Mouse (Mus musculus) erythroid progenitor cell, adult 5-6 weeks (primary cell): Measurements from ENCODE around the gene Tfap4. TPM values are rescaled to one million over a fixed set of nuclear protein-coding genes. Genes with fewer than 3 reads are reported as not detected.

ENCODE experiments used
- ATAC-seq: replicated peaks from 2 replicates; pipeline ENCODE4 v1.8.0; 2016; ENCODE audit warnings: moderate number of reproducible peaks, mild to moderate bottlenecking, moderate TSS enrichment, inconsistent platforms; ENCODE audit not compliant: poor library complexity, low FRiP score, severe bottlenecking
- total RNA-seq, 2 experiments: library from RNA; stranded (forward) in 1 of 2; stranded (reverse) in 1 of 2; fragments of 150-400 nt in 1 of 2; fragments of 186-747, 209-891 nt in 1 of 2; gene quantifications; 2 replicates each; pipeline versions ENCODE4 v1.2.3 to v1.2.4; 2015 to 2017; ENCODE audit warnings: low replicate concordance in 2 of 2

Gene Tfap4
- total RNA-seq, 2 experiments from 2014 or later = 2.7 to 4.6 TPM

DNA sequence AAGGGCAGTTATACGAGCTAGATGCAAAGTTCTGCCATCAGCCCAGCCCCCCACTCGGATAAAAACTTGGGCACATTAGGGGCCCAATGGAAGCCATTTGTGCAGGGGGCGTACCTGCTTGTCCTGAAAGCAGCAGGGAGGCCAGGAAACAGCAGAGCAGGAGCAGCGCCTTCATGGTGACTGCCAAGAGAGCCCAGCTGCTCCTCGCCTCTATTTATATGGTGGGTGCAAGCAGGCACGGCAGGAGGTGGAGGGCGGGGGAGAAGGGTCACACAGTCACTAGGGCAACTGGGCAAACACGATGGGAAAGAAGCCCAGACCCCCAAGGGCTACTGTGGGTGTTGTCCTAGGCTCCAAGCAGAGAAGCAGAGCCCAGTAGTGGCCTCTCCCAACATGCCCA, 36.8 kb downstream of the Tfap4 start:
- ATAC-seq = no peak

DNA sequence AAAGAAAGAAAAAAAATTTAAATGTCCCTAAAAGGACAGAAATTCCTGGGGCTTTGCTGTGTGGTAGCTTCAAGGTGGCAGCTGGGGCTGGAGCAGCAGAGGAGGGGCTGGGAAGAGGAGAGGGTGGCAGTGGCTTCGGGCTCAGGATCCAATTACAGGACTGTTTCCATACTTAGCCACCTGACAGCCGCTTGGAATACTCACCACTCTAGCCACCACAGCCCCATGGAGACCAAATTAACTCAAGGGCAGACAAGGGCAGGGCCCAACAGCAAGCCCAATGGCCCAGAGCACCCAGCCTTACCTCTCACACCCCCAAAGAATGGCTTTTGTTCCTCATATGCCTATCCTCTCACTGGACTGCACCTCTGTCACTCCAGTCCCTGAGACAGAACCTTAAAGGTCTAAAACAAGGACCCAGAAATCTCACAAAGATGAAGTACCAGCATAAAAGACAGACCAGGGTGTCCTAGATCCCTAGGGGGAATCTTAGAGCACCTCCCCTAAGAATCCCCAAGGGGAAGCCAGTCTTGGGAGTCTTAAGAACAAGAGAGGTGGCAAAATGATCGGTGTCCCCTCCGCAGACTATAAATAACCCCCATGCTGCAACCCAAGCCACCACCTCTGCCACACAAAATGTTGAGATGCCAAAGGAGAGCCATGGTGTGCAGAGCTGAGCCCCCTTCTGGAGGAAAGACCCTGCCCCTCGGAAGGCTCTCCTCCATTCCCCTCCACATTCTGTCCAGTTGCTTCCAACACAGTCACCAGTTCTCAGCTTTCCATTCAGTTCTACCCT, 37.7 kb downstream of the Tfap4 start:
- no peak for ATAC-seq

DNA sequence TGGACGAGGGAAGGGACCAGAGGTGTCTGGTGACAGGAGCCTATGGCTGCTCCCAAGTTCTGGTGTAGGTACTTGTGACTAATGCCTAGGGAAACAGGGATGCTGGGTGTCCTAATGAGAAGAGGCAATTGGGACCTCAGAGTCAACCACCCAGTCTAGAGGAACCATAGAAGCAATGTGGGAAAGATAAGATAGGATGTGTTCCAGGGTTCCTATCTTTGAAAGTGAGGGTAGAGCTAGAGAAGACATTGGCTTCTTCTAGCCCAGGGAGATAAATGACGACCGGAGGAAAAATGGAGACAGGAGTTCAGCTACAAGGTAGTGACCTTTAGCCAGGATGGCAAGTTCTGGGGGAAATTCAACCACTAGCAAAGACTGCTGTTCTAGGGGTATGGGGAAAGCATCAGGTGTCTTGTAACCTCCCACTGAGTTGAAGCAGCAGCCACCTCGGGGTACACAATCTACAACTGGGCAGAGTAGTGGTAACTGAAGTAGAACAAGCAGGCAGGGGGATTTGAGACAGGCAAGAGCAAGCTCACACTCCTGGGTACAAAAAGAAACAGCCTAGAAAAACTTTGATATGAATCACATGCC, 38.5 kb downstream of the Tfap4 start:
- ATAC-seq = no peak

DNA sequence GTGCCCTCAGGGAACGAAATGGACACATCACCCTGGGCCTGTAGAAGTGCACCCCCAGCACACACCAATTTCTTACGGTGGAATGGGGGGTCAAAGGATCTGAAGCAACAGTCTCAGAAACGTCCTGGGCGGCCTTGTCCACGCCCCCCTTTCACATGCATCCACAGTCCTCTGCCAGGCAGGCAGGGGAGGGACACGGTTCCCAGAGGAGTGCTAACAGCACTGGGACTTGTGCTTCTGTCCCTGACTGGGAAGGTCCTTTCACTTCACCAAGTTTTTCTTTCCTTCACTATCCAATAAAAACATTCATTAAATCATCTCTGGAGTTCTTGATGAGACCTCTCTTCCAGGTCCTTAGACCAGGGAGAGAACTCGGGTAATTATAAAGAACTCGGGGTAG, 39.0 kb downstream of the Tfap4 start:
- ATAC-seq = no peak

DNA sequence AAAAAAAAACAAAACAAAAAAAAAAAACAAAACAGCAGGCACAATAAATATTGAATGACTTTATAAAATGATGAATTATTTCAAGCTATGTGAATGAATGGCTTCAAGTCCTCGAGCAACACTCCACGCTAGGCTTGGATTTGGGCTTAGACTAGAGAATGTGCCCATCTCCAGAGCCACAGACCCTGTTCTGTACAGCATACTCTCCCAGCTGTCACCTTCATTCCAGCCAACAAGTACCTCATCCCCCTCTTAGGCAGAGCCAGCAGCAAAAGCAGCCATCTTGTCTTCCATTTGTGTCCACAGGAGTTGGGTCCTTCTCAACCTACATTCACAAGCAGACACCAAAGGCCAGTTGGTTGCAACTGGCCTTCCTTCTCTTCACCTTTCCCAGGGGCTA, 39.8 kb downstream of the Tfap4 start:
- no peak for ATAC-seq

DNA sequence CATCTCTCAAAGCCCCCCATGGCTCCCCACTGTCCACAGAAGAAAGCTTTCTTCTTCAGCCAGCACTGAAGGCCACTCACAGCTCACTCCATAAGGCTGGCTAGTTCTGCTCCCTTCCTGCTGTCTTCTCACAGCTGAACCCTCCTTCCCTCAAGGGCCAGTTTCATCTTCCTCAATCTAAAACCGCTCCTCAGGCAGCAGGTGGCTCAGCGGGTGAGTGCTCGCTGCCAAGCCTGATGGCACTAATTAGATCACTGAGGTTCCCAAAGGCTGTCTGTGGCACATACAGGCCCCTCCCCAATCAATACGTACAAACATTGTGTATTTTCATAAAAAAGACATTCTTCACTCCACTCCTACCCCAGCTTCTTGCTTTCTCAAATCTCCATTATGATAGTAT, 40.5 kb downstream of the Tfap4 start:
- no peak for ATAC-seq

DNA sequence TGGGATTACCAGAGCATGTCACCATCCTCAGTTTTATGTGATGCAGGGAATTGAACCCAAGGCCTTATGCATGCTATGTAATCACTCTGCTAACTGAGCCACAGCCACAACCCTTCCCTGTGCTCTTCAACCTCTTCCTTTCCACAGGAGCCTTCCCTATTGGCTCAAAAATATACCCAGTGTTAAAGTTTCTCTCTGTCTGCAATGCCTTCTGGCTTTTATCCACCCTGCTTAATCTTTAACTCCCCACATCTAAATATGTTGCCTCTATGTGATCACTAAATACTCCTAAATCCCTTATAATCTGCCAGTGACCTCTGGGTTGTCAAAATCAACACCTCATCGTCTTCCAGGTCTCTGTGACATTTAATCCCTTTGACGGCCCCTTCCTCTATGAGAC, 41.7 kb downstream of the Tfap4 start:
- ATAC-seq = no peak

DNA sequence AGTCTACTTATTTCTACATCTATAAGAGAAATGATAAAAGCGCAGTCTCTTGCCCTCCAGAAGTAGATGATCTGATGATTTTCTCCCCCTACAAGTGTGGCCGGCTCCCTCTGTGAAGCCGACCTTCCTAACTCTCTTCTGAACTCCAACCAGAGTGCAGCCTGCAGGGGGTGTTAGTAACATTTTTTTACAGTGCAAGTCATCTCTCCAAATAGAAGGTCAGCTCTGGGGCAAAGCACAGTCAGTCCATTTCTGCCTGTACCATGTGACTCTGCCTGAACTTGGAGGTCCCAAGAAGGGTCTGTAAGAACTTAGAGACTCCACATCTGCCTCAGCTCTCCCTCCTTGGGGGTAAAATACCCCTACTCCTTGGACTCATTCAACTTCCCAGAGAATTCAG, 45.3 kb downstream of the Tfap4 start:
- no peak for ATAC-seq

DNA sequence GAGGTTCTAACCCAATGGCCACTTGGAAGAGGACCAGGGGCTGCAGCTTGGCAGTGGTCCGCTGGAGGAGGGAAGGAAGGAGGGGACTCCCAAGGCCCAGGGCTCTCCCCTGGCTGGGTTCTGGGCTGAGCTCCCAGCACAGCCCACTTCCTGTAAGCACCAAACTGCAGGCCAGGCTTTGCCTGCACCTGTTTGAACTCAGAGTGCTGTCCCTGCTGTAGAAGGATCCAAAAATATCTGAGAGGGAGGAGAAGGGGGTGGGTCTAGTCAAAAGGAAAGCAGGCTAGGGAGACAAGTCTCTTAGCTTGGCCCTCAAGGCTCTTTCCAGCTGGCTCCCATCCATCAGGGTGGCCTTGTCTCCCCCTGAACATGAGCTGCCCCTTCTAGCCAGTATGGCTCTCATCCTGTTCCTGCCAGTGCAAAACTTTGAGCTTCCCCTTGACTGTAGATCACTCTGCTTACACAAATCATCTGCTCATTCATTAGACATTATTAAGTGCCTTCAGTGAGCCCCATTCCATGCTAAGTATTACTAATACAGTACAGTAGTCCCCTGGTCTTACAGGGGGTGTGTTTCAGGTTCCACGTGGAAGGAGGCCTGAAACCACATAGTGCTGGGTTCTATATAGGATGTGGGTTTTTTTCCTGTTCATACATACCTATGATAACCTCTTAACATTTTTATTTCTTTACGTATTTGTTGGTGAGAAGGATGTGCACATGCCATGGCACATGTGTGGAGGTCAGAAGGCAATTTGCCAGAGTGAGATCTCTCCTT, 46.8 kb downstream of the Tfap4 start:
- ATAC-seq = no peak

DNA sequence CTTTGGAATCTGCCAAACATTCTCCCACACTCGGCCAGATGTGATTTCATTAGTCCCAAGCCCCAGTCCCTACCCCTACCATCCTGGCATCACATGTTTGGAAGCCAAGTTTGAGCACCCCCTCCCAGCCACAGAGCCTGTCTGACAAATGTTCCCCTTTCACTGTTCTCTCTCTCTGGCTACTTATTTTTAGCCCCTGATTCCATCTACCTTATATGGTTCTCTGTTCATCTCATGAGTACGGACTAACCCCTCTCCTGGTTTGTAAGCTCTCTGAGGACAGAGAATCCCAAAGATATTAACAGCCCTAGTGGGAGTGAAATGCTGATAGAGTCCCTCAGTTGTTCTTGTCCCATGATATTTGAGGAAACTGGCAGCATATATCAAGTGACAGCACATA, 48.3 kb downstream of the Tfap4 start:
- ATAC-seq = no peak

DNA sequence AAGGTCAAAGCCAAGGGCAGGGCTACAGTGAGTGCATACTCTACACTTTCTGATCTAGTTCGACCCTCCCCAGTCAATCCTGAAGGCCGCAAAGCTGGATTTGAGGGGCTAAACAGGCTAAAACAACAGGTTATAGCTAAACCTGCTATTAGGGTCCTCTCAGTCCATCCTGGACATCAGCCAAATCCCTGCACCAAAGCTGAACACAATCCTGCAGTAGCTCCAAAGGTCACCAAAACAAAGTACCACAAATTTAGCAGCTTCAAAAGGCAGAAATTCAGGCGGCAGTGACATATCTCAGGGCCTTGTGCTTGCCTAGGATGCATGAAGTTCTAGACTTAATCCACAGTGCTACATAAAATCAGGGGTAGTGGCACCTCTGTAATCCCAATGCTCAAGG, 53.5 kb downstream of the Tfap4 start:
- no peak for ATAC-seq

DNA sequence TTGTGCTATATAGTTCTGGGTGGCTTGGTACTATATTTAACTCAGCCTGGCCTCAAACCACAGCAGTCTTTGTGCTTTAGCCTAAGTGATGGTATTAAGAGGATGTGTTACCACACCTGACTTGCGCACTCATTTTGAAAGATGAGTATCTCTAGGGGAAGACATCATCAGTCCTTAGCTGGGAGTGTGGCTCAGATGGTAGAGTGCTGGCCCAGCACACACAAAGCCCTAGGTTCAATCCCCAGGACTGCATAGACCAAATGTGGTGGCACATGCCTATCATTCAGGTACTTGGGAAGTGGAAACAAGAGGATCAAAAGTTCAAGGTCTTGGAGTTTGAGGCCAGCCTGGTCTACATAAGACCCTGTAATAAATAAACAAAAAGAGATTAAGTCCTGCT, 56.2 kb downstream of the Tfap4 start:
- no peak for ATAC-seq

DNA sequence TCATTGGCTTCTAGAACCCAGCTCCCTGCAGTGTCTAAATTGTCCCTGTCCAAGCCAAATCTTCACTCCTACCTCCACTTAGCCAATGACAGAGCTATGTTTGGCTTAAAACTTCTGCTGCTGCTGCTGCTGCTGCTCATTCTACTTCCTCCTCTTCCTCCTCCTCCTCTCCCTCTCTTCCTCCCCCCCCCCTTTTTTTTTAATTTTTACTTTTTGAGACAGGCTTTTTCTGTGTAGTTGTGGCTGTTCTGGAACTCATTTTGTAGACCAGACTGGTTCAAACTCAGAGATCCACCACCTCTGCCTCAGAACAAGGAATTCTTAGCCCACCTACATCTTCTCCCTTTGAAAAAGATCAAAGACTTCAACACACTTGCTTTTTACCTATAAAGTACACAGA, 57.1 kb downstream of the Tfap4 start:
- no peak for ATAC-seq

DNA sequence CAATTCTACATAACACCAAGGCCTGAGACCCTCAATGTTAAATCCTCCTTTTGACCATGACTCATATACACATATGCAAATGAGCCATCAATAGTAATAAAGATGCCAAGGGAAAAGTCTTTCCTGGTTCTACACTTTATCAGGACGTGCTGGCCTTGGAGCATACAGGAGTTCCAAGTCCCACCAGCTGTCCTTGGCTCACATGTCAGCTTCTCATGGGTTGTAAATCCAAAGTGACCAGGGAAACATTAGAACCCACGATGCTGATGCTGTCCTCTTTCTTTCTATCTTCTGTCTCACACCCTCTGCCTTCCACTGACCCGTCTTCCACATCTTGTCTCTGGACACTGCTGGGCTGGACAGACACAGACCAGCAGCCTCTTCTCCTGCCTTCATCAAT, 58.0 kb downstream of the Tfap4 start:
- ATAC-seq = no peak

DNA sequence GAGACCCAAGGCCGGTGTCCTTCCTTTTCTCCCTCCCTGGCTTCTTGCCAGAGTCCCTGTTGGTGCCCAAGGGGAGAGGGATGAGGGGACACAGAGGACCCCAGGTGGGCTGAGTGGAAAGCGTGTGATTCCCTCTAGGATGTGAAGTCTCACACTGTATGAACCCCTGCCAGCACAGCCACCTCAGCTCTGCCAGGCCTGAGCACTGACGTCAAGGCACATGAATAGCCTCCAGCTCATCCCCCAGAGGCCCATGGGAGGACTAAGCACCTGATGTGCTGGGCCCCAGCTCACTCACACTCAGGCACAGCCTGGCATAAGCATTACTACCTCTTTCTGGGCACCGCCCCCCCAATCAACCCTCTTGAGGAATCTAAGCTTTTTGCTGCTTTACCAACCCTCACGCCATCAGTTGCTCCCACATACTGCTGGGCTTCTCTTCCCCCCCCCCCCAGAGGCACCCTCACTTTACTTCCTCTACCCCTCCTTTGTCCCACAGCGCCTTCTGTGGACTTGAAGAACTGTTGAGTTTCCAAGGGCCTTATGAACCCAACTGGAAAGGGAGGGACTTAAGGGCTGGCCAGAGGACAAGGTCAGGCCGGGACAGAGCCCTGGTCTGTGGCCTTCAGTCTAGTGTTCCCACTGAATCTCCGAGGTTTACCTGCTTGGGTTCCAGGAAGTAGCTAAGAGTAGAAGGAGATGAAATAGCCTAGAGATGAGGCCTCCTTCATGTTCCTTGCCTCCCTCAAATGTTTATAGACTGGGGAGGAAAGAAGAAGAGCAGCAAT, 58.9 kb downstream of the Tfap4 start:
- no peak for ATAC-seq

DNA sequence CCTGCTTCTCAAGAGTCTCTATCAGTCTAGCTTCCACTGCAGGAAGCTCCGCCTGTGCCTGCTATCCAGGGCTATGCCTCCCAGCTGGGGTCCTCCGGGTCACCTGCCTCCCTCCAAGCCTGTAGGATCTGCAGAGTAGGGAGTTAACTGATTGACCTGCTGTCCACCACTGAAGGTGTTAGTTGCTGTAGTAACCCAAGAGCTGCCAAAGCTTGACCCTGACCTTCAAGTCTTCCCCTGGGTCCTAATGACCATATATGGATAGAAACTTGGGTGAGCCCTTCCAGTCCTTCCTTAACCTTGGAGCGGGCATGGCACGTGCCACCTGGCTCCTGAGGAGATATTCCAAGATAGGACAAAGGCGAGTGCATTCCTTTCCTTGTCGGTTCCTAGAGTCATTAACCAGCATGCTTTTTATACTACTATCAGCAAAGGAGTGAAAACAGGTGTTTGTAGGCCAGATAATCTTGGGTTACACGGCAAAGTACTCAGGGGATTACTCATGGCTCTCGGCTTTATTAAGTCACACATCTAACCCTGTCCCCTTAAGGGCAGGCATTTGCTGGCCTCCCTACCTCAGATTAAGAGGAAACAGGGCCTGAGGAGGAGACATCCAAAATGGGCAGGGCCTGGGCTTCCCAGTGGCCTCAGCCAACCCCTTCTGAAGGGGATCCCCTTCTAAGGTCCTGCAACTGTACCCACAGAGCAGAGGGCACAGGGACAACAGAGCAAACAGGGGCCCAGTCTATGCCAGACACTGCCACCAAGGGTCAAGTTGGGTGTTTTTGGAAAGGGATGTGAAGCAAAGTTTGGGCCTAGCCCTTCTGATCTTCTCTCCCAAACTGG, 61.7 kb downstream of the Tfap4 start:
- ATAC-seq = no peak

DNA sequence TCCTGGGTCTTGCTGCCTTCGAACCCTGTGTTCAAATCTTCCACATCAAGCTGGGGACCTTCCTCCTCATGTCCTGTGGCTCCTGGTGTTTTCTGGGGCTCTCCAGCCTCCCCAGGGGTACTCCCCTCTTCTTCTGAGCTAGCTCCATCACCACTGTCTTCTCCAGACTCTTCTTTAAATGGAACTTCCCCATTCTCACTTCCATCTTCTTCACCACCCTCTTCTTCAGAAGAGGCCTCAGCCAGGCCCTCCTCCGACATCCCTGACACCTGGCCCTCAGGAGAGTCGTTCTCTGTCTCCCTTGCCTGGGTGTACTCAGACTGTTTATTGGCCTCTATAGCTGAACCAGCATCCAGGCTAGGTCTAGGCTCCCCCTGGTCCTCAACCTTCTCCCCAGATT, 63.2 kb downstream of the Tfap4 start:
- no peak for ATAC-seq

DNA sequence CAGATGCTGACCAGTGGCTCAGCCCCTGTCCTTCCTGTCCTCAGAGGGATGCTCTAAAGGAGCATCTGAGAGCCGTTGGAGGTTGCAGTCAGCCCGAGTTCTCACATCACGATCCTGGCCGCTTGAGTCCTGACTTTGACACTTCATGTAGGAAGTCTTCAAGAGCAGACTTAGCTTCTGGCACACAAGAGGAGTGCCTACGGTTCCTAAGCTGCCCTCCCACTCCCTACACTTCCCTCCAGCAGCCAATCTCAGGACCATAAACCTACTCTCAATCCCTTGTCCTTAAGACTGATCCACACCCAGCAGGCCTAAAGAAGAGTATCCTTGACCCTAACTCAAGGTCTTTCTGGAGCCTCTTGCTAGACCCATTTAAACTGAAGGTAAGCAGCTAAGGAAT, 63.8 kb downstream of the Tfap4 start:
- ATAC-seq = no peak
